8 mouse cellular contexts compared by ENCODE assay signal in genomic region chr10:4267481-4267880, GRCm38 (mm10). TPM values are rescaled to one million over a fixed set of nuclear protein-coding genes. Genes with fewer than 3 reads are reported as not detected.
DNase-seq lines count a peak whose midpoint lies in the region; ATAC-seq and TF ChIP-seq lines count a peak whose summit lies in the region.

No protein-coding gene starts in this region.

- H3K27ac ChIP-seq in embryonic facial prominence, embryonic 15.5 days (replicated peaks): no peak overlapping the region
- no peak overlapping the region for H3K27ac ChIP-seq in intestine, embryonic 14.5 days (ENCODE audit: low read depth)
- no peak overlapping the region for H3K27ac ChIP-seq in stomach, postnatal 0 days (replicated peaks)

- peak overlapping the region; percentile 97; the same call in 1 of the 2 replicates for H3K4me2 ChIP-seq in embryonic facial prominence, embryonic 15.5 days (replicated peaks)
- H3K4me2 ChIP-seq in intestine, embryonic 14.5 days (ENCODE audit: low read length): peak overlapping the region; percentile 89
- peak overlapping the region; percentile 91 for H3K4me2 ChIP-seq in stomach, postnatal 0 days (replicated peaks; ENCODE audit: low read depth)

- WGBS in embryonic facial prominence, embryonic 15.5 days: 75% methylated on average over 7 of the region's 7 CpGs
- WGBS in intestine, embryonic 14.5 days: 75% methylated on average over 7 of the region's 7 CpGs
- WGBS in stomach, postnatal 0 days: 58% methylated on average over 7 of the region's 7 CpGs

- H3K4me1 ChIP-seq in embryonic facial prominence, embryonic 15.5 days: peaks cover 17% of the 10 kb centered on the region
- peaks cover 23% of the 10 kb centered on the region for H3K4me1 ChIP-seq in intestine, embryonic 14.5 days (replicated peaks; ENCODE audit: control insufficient read depth, insufficient read depth, low read length)
- H3K4me1 ChIP-seq in stomach, postnatal 0 days (replicated peaks; ENCODE audit: control insufficient read depth, insufficient read depth): no peaks in the 10 kb centered on the region

- no peaks in the 10 kb centered on the region for H3K9me3 ChIP-seq in embryonic facial prominence, embryonic 15.5 days (replicated peaks)
- no peaks in the 10 kb centered on the region for H3K9me3 ChIP-seq in intestine, embryonic 14.5 days (ENCODE audit: control insufficient read depth, low read length)
- H3K9me3 ChIP-seq in stomach, postnatal 0 days (ENCODE audit: control insufficient read depth, low read length): no peaks in the 10 kb centered on the region

- no peak overlapping the region for H3K9ac ChIP-seq in embryonic facial prominence, embryonic 15.5 days
- H3K9ac ChIP-seq in intestine, embryonic 14.5 days (ENCODE audit: low read length): peak overlapping the region; percentile 71
- H3K9ac ChIP-seq in stomach, postnatal 0 days (ENCODE audit: low read length): no peak overlapping the region

- DNase-seq in thymus, postnatal 25 days: peak; percentile 9
- no peak for DNase-seq in thymus, postnatal 4 days
- no peak for DNase-seq in intestine, embryonic 14.5 days (ENCODE audit: low spot score)
- no peak for DNase-seq in stomach, postnatal 0 days (ENCODE audit: low spot score)
- no peak for DNase-seq in ovary, adult 18-20 months (ENCODE audit: low spot score)
- DNase-seq in retina, embryonic 14.5 days (ENCODE audit: low spot score): no peak
- DNase-seq in frontal cortex, postnatal 25 days (ENCODE audit: low spot score in 2 of 2): no peak

- TF ChIP-seq EP300 in stomach, postnatal 0 days (optimal IDR thresholded peaks at IDR 0.05): no peak

- peak overlapping the region; percentile 56; the same call in 1 of the 2 replicates for H3K4me3 ChIP-seq in embryonic facial prominence, embryonic 15.5 days (replicated peaks)
- peak overlapping the region; percentile 70 for H3K4me3 ChIP-seq in intestine, embryonic 14.5 days (ENCODE audit: low read depth, low read length)
- peak overlapping the region; percentile 70 for H3K4me3 ChIP-seq in stomach, postnatal 0 days (ENCODE audit: low read depth, low read length)

- H3K27me3 ChIP-seq in embryonic facial prominence, embryonic 15.5 days: no peaks in the 10 kb centered on the region; the same call in 1 of the 2 replicates
- H3K27me3 ChIP-seq in intestine, embryonic 14.5 days (replicated peaks; ENCODE audit: control insufficient read depth, insufficient read depth, low read length): no peaks in the 10 kb centered on the region
- H3K27me3 ChIP-seq in stomach, postnatal 0 days (ENCODE audit: control insufficient read depth, insufficient read depth, low read length): no peaks in the 10 kb centered on the region

- no peak for ATAC-seq in embryonic facial prominence, embryonic 15.5 days (ENCODE audit: insufficient number of reproducible peaks, low FRiP score, low TSS enrichment, low read depth)
- ATAC-seq in intestine, embryonic 14.5 days (replicated peaks; ENCODE audit: low FRiP score, low TSS enrichment, low read depth): no peak
- ATAC-seq in stomach, postnatal 0 days (ENCODE audit: low FRiP score, low TSS enrichment): no peak

- no peak for TF ChIP-seq CTCF in stomach, postnatal 0 days (IDR thresholded peaks at IDR 0.05; ENCODE audit: low read depth)

- H3K36me3 ChIP-seq in embryonic facial prominence, embryonic 15.5 days: no peaks in the 10 kb centered on the region
- H3K36me3 ChIP-seq in intestine, embryonic 14.5 days (ENCODE audit: control insufficient read depth, insufficient read depth, low read length): no peaks in the 10 kb centered on the region
- H3K36me3 ChIP-seq in stomach, postnatal 0 days (ENCODE audit: control insufficient read depth, insufficient read depth, low read length): no peaks in the 10 kb centered on the region

RNA-seq across cellular contexts. Expression of gene Akap12, which starts 1.3 kb away (rescaled TPM):
- polyA plus RNA-seq in embryonic facial prominence, embryonic 15.5 days (2015; fragmentation: Nextera tagmentation; extraction: Ambion mirVana): 39.6 and 41.3 TPM in 2 replicates
- 50.9 and 55.2 TPM in 2 replicates for polyA plus RNA-seq in intestine, embryonic 14.5 days (2014; fragmentation: Nextera tagmentation; extraction: Ambion mirVana)
- polyA plus RNA-seq in stomach, postnatal 0 days (2015; fragmentation: Nextera tagmentation; extraction: Ambion mirVana): 23.1 and 25.5 TPM in 2 replicates
